Mouse (Mus musculus) Muller cell, postnatal 12 days (primary cell): Measurements from ENCODE around the gene Phf21b.
A peak's percentile ranks its signal among the peaks of the same experiment; 100 is the strongest.
"Not testable (repeated sequence)": the region's sequence is repeated elsewhere in the genome, so short reads cannot be mapped to it uniquely, and the experiment has no call there.

Experiments
- DNase-seq: peaks from one replicate; pipeline ENCODE4 v3.0.0-alpha.2; 2015; ENCODE audit errors: inconsistent ontology term

Gene Phf21b

DNA sequence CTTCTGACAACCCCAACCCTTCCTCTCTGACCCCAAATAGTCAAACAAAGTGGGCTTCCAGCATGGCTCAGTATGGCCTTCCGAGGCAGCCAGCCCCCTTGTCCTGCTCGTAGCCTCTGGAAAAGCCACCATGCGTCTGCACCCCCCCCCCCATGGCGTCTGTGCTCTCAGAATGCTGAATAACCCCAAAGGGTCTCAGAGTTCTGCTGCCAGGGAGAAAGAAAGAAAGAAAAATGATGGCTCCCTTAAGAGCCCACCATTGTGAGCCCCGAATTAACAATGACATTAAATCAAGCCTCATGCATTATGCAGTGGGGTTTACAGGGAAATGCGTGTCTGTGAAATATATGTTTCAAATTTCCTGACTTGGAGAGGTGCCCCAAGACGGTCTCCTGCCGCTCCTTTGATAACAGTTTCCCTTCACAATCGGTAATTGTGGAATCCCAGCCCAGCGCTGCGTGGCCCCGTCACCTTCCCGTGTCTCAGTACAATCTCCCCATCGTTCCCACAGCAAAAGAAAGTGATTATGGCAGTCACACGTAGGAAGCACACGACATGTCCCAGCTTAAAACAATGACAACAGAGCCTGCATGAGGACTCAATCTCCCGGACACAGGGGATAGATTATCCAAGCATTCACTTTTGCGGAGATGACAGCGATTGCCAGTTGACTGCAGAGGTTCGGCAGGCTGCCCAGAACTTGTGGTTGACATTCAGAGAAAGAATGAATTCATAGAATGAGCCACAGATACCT lies 80.3 kb downstream of the Phf21b start:
- DNase-seq, result peak; percentile 51

DNA sequence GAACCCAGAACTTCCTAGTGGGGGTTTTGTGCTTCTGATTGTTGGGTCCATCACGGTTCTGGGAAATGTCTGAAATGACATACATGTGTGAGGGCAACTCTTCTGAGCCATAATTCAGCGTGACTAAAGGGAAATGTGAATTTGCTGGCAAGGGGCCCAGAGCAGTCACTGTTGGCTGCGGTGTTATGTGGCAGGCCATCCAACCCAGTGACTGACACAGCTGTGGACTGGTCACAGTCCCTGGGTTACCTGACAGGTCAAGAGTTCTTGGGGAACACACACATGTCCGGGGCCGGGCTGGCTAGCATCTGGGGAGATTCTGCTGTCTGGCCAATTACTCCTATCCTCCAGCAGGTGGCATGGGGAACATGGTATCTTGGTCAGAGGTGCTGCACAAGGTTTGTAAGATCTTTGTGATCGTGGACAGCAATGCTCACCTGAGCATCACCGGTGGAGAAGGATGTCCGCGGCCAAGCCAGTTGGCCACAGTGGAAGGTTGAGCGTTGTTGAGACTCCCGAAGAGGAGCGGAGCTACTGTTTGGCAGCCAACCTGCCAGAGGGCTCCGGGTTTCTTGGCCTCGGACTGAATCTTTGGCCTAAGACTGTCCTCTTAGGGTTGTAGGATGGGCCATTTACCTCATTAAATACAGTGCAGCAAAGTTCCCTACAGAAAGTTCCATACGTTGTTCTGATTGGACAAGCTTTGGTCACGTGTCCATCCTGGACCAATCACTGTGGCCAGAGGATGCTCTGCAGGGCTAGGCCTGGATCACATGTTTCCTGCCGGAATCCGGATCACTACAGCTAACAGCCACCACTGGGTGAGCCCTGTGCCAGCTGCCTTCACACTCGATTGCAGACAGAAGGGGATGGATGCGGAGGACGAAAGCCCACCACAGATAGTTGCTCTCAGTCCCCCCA lies 83.4 kb downstream of the Phf21b start:
- DNase-seq, result no peak

DNA sequence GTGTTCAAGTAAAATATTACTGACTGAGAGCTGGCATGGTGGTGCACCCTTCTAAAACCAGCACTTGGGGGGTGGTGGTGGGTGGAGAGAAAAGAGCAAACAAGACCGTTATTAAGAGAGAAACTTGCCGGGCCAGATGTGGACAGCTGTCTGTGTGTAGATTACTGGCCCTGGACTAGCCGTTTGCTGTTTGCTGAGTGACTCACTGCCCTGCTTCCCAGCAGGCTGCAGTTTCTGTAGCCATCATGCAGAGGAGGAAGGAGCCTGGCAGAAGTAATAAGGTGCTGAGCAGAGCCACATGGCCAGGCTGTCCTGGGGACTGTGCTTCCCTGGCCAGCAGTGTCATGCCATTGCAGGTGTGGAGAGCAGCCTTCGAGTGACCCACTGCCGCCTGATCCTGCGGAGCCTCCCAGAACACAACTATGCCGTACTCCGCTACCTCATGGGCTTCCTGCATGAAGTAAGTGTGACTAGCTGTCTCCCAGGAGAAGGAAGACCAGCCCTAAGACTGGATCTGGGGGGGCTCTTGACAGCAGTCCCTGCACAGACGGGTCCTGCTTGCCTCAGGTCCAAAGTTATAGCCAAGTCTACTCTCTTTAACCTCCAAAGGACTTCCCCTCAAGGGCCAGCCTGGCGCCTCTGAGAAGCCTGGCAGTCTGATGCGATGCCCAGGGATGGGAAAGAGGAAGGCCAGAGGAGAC lies 86.1 kb downstream of the Phf21b start:
- no peak for DNase-seq

DNA sequence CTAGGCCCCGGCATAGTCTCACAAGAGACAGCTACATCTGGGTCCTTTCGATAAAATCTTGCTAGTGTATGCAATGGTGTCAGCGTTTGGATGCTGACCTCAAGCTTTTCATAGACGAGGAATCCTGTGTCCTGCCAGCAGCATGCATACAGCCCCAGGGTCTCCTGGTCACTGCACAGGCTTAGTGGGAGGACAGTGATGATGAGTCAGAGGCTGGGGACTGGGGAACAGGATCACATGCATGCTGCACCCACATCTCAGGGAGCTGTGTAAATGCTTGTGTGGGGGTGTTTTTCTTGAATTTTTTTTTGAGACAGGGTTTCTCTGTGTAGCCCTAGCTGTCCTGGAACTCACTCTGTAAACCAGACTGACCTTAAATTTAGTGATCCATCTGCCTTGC lies 87.3 kb downstream of the Phf21b start:
- not testable (repeated sequence) for DNase-seq

DNA sequence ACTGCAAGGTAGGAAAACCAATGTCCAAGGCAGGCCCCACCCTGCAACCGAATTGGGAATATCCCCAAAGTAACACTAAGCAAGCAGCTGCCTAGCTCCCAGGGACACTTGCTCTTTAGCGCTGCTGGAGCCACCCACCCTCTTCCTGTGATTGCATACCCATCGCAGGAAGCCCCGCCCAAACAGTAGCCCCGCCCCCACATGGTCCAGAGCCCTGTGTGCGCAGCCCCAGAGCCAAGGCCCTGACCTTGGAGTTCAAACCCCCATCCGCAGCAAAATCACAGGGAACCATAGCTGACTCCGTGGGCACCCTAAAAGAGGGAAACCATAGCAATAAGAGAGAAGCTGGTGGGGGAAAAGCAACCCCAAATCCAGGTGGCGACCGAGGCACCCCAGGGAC lies 89.2 kb downstream of the Phf21b start:
- no peak for DNase-seq

DNA sequence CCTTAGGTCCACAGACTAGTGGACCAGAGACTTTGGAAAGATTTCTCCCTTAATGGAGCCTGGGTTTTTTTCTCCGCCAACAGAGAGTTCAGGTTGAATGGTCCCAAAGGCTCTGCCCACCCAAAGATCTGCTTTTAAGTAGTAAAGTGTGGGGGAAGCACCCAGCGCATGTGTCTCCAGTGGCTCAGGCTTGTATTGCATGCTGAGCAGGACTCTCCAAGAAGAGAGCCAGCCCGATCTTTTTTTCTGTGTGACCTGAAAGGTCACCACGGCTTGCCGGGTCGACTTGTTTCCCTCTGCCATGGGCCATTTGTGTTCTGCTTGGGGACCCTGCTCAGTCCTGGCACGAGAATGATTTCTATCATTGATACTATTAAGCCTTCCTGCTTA lies 92.4 kb downstream of the Phf21b start:
- no peak for DNase-seq

DNA sequence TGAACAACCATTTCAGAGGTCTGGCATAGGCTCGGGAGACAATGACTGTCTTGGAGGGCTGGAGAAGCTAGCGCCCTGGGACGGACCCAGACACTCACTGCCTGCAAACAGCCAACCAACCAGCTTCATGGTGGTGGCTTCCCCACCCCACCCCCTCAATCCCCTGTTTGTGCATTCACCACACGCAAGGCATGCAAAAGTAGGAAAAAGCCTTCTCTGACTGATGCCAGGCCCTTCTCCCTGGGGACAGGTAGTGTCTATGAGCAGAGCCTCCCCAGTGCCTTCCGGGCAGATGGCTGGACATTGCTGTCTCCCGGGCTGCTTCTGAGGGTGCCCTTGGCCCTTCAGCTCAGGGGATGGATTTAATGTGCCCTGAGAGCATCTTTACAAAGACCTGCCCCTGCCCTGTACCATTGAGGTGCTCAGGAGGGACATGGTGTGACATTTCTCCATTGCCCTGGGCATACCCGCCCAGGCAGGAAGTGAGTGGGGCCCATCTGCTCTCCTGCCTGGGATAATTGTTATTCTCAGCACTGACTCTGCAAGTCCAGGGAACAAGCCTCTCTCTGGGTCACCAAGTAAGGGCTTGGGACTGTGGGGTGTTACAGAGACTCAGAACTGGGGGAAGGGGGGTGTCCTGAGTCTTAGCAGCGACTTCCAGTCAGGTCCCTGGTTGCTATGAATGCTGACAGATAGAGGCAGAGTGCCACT lies 93.0 kb downstream of the Phf21b start:
- no peak for DNase-seq

DNA sequence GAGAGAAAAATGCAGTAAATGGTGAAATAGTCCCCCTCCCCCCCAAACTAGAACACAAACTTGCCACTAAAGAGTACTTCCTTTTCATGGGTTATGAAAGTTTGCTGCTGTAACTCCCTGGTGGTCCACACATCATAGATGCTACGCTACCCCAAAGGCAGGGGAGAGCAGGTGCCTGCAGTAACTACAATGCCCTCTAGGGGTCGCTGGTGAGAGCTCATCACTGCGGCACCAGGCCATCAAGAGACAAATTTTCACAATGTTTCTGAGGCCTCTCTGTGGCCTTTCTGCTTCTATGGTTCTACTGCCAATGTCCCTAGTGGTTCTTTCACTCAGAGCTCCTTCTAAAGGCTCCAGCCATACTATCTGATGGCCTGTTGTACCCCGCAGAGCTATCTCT lies 97.4 kb downstream of the Phf21b start:
- no peak for DNase-seq

DNA sequence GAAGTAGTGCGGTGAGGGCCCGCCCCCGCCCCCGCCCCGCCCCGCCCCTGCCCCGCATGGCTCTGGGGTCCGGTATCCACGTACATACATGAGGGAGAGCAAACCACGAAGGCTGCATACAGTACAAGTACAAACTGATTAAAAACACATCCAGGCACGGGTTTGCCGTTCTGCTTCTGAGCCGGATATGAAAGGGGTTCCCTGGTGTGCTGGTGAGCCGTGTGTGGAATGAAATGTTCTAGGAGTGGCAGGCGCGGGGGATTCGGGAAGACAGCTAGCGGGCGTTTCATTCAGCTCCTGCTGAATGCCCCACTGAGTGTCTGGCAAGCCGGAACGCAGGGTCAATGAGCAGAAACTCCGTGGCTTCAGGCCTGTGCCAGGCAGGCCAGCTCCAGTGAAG lies 99.4 kb downstream of the Phf21b start:
- peak; percentile 48 for DNase-seq

DNA sequence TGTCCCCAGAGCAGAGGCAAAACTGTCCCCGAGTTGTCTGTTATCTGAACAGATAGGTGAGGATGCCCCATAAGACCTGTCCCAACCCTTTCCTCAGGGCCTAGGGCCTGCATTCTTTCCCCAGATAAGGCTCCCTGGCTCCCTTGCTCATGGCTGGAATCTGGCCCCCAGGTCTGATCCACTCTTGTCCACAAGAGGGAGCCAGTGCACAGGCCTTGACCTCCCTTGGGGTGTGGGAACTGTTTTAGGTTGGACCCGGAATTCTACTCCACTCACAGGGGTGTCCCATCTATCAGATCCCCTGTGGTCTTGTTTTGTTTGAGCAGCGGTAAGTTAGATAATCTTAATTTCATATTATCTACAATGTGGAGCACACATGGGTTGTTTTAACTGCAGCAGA lies 100.9 kb downstream of the Phf21b start:
- DNase-seq, result peak; percentile 67

DNA sequence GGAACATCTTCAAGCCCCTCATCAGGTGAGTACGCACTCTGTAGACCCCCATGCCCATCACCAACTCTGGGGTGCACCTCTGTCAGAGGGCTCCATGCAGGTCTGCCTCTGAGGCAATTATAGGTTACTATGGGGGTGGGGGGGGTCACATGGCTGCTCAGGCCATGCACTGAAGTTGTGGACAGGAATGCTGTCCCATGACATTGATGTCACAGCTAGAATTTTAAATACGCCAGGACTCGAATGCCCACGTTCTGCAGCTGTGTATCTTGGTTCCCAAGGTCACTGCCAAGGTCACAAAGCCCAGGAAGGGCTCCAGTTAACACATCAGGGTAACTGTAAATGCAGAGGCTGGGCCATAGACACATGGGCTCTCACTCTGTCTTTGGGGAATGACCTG lies 110.0 kb downstream of the Phf21b start:
- DNase-seq, result no peak

DNA sequence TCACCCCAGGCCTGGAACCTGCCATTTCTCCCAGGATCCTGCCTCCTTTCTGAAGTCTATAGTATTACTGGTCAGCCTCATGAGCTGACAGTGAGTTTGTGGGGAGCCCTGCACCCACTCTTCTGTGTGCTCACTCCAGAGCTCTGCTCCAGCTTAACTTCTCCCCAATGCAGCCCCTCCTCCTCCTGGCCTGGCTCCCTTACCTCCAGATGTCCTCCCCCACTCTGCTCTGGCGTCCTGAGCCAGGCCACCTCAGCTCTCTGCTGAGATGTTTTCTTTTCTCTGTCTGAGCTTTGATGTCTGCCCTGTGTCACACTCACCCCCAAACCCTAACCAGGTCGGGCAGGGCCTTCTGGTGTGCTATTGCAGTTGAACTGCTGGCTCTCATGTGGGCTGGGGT lies 111.5 kb downstream of the Phf21b start:
- no peak for DNase-seq

DNA sequence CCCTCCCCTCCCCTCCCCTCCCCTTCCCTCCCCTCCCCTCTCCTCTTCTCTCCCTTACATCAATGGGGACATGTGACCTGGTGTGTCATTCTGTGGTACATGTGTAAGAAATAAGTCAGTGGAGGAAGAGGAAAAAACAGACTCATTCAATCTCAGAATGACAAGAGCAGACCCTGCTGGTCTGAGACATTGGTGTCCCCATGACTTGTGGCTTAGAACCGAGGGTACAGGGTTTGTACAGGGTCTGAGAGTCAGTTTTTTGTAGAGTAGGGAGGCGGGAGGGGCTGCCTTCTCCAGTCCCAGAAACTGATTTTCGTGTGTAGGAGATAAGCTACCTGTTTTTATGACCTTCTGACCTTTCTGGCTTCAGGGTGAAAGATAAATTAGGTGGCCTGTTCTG lies 112.5 kb downstream of the Phf21b start:
- no peak for DNase-seq

DNA sequence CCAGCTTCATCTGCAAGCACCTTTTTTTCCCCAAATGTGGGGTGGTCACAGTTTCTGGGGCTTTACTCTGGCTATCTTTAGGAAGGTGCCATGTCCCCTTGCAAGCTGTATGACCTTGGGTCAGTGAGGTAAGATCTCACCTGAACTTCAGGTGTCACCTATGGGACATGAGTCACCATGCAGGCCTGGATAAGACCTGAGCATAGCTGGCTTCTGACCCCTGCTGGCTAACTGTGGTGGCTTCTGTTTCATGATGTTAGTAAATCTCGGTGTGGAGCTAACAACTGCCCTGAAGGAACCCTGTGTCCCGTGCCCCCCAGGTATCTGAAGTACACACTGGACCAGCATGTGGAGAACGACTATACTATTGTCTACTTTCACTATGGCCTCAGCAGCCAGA lies 114.3 kb downstream of the Phf21b start:
- DNase-seq, result no peak

DNA sequence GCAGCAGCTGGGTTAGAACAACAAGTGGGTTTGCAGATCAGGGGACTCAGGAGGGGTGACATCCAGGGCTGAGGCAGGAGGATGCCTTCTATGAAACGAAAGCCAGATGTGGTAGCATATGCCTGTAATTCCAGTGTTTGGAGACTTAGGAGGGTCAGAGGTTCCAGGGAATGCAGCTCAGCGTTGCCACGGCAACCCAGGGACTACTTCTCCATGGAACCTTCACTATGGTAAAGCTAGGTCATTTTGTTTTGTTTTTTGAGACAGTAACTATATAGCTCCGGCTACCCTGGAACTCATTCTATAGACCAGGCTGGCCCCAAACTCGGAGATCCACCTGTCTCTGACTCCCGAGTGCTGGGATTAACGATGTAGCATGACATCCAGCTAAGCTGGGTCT lies 117.6 kb downstream of the Phf21b start:
- no peak for DNase-seq

DNA sequence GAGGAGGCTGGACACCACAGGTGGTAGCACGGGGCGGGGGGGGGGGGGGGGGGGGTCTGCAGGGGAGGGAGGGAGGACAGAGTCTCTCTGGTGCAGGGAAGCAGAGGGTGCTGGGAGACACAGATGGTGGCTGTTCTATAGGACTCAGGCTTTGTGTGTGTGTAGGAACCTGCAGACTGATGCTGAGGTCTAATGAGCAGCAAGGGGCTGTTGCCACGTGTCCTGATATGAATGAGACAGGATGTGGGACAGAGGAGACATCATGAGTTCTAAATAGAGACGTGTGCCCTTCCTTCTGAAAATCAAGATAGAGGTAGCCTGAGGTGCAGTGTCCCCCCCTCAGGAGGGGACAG lies 118.9 kb downstream of the Phf21b start:
- no peak for DNase-seq

DNA sequence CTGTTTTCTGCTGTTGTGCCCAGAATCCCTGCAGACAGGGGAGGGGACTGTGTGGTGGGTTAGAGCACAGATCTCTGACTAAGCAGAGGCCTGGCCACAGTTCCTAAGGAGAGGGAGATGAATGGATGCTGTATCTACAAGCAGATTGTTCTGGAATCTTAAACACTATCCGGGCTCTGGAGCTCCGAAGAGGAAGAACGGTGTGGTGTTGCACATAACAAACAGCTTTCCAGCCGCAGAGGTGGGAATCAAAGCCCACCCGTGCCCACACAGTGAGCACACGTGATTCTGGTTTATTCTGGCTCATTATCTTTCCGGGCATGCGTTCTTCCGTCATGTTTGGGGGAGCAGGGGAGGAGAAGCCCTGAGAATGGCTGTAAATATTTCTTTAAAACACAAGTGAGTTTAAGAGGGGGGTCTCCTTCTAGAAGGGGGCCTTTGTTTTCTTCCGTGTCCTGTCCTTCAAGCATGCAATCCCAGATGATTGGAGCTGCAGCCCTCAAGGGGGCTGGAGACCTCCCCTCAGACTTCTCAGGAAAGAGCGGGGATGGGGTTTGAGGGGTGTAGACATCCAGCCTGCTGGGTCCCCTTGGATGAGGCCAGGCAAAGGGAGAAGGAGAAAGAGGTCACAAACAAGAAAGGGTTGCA lies 119.4 kb downstream of the Phf21b start:
- DNase-seq, result no peak
